Mouse (Mus musculus) left cerebral cortex, adult 2 months (tissue): ENCODE results near the gene Spaca4. TPM values are rescaled to one million over a fixed set of nuclear protein-coding genes. Genes with fewer than 3 reads are reported as not detected.

ENCODE experiments used
- DNase-seq, 2 experiments: peaks; one replicate each; pipeline ENCODE4 v3.0.0; 2021 to 2022; ENCODE audit warnings: low spot score in 2 of 2, mixed read lengths in 1 of 2; ENCODE audit errors: extremely low spot score in 1 of 2
- H3K27ac ChIP-seq: fragments of 200-600 bp; 2 replicates; pipeline ENCODE4 v1.8.1; 2022
- H3K4me3 ChIP-seq: fragments of 200-600 bp; 2 replicates; pipeline ENCODE4 v1.8.1; 2022
- CTCF ChIP-seq: fragments of 200-600 bp; IDR thresholded peaks from 2 replicates; pipeline ENCODE4 v1.8.1; 2022; ENCODE audit warnings: antibody characterized with exemption, mild to moderate bottlenecking, moderate library complexity
- intact Hi-C: fragments of 180-260 bp; cut with DNase I; formaldehyde crosslinking; loops from one replicate; pipeline ENCODE4 v1.15.1; 2025
- total RNA-seq, 2 experiments: library from RNA; stranded (reverse); gene quantifications; 2 replicates each; pipeline ENCODE4 v1.2.3; 2021

Gene Spaca4
- total RNA-seq, 2 experiments from 2014 or later = not detected

GRCm38 (mm10) chr7:45725151-45725550 is 462 bp downstream of the Spaca4 start:
- DNase-seq = no peak
- H3K27ac ChIP-seq = no peak overlapping the region
- intact Hi-C loops = no loop called here

GRCm38 (mm10) chr7:45723781-45724180 is 1.8 kb downstream of the Spaca4 start:
- no peak for DNase-seq
- intact Hi-C loops = no loop called here
- TF ChIP-seq CTCF = no peak
- Histone ChIP-seq H3K4me3 (no peak overlapping the region), H3K27ac (no peak overlapping the region)

More at GRCm38 (mm10) chr7:45725151-45725550, 462 bp downstream of the Spaca4 start:
- no peak for TF ChIP-seq CTCF
- no peak overlapping the region for H3K4me3 ChIP-seq

- intact Hi-C loops = no loop called here
- Histone ChIP-seq H3K4me3 (no peak overlapping the region), H3K27ac (no peak overlapping the region)
- no peak for DNase-seq
- no peak for TF ChIP-seq CTCF
Observed at GRCm38 (mm10) chr7:45723301-45723700, 2.3 kb downstream of the Spaca4 start.

- intact Hi-C loops = no loop called here
- Histone ChIP-seq H3K4me3 (no peak overlapping the region), H3K27ac (no peak overlapping the region)
- peak in 1 of 2 experiments; percentile 6 for DNase-seq
- no peak; the same call in 1 of the 2 replicates for TF ChIP-seq CTCF
Observed at GRCm38 (mm10) chr7:45722348-45722713, 3.3 kb downstream of the Spaca4 start.

GRCm38 (mm10) chr7:45721642-45722347 is 3.8 kb downstream of the Spaca4 start:
- Histone ChIP-seq H3K27ac (no peak overlapping the region), H3K4me3 (no peak overlapping the region)
- intact Hi-C loops = no loop called here
- no peak for DNase-seq
- TF ChIP-seq CTCF = no peak

GRCm38 (mm10) chr7:45721234-45721571 is 4.4 kb downstream of the Spaca4 start:
- intact Hi-C loops = no loop called here
- DNase-seq = no peak
- Histone ChIP-seq H3K27ac (no peak overlapping the region), H3K4me3 (no peak overlapping the region)
- TF ChIP-seq CTCF = no peak

GRCm38 (mm10) chr7:45720413-45721233 is 5.0 kb downstream of the Spaca4 start, which contains the start of gene Fam83e:
Gene Fam83e, plus strand, starts transcription at chr7:45721212.
- H3K4me3 ChIP-seq = no peak within 1 kb of the TSS
- no peak within 1 kb of the TSS for H3K27ac ChIP-seq
- intact Hi-C loops = no loop called here
- peak in 1 of 2 experiments; percentile 7 for DNase-seq
- peak; percentile 28 for TF ChIP-seq CTCF

GRCm38 (mm10) chr7:45719738-45720412 is 5.7 kb downstream of the Spaca4 start:
- intact Hi-C loops = no loop called here
- peak in 1 of 2 experiments; percentile 9 for DNase-seq
- TF ChIP-seq CTCF = no peak
- Histone ChIP-seq H3K4me3 (no peak overlapping the region), H3K27ac (no peak overlapping the region)

- Histone ChIP-seq H3K4me3 (peak overlapping the region; percentile 67), H3K27ac (no peak overlapping the region)
- intact Hi-C loops = no loop called here
- DNase-seq = no peak
- TF ChIP-seq CTCF = no peak
Observed at GRCm38 (mm10) chr7:45719180-45719579, 6.4 kb downstream of the Spaca4 start.

- intact Hi-C loops = no loop called here
- no peak for TF ChIP-seq CTCF
Observed at GRCm38 (mm10) chr7:45718331-45718730, 7.3 kb downstream of the Spaca4 start.

GRCm38 (mm10) chr7:45717918-45718297 is 7.7 kb downstream of the Spaca4 start, which contains the start of gene Sphk2:
Gene Sphk2, minus strand, starts transcription at chr7:45718002.
- H3K4me3 ChIP-seq = peak within 1 kb of the TSS; percentile 67
- TF ChIP-seq CTCF = no peak; the same call in 1 of the 2 replicates
- peak; percentile 98 for DNase-seq
- H3K27ac ChIP-seq = peak within 1 kb of the TSS; percentile 98
- intact Hi-C loops = no loop called here

More at GRCm38 (mm10) chr7:45718331-45718730, 7.3 kb downstream of the Spaca4 start:
- DNase-seq = no peak
- Histone ChIP-seq H3K4me3 (peak overlapping the region; percentile 67), H3K27ac (peak overlapping the region; percentile 98)
